Mouse (Mus musculus) brain, embryonic 14.5 days (tissue): ENCODE data around the gene Mafb.

Source experiments
- CTCF ChIP-seq: fragments of 200-500 bp; IDR thresholded peaks from 2 replicates; pipeline ENCODE4 v1.5.1; 2012; ENCODE audit warnings: inconsistent platforms, mild to moderate bottlenecking, moderate library complexity, borderline replicate concordance; ENCODE audit not compliant: insufficient read depth, insufficient read length; ENCODE audit errors: extremely low read depth
- POLR2A ChIP-seq: fragments of 200-500 bp; IDR thresholded peaks from 2 replicates; pipeline ENCODE4 v1.6.1; 2012; ENCODE audit warnings: mild to moderate bottlenecking, inconsistent platforms, borderline replicate concordance; ENCODE audit not compliant: poor library complexity, insufficient read depth, insufficient read length, severe bottlenecking; ENCODE audit errors: extremely low read depth

GRCm38 (mm10) chr2:160334111-160334661 is 32.7 kb downstream of the Mafb start, which contains the start of gene Gm826:
- TF ChIP-seq CTCF (no peak), POLR2A (no peak)
